Mouse (Mus musculus): ENCODE measurements at regions not wholly inside any gene's neighbourhood (a gene's known extent, or its start where the extent isn't known, plus 50 kb on each side); places are given as distances from the start of the nearest gene placed in this dataset.
A peak's percentile ranks its signal among the peaks of the same experiment; 100 is the strongest.

DNA sequence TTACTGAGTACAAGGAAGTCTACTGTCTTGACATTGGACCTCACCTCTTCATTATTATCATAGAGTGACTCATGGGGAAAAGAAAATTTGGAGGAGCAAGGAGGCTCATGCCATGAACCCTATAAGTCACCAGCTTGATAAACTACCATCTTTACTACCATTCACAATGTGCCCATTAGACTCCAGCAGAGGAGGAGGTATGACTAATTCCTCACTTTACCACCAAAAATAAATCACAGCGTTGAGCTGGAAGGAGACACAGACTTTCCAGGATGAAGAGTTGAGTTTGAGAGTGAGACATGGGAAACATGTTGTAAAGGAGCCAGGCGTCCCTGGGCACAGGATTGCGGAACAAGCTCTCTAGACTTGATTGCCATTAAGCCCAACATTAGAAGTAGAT is 195.0 kb upstream of the Mctp2 start:
- DNase-seq (ENCODE audit: low read depth, low spot score) = no peak

DNA sequence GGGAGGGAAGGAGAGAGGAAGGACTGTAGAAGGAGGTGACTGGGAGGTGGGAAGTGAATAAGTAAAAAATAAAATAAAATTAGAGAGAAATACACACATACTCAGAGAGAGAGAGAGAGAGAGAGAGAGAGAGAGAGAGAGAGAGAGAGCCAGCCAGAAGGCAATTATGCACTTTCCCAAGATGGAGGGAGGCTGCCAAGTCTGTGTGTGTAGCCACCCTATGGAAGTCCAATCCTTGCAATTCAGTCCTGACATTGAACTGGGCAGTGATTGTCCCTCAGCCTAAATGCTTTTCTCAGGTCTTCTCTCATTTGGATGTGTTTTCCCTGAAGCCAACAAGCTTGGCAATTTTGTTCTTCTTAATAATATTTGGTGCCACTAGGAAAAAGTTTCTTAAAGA is 197.3 kb upstream of the Mctp2 start:
- DNase-seq (ENCODE audit: low read depth, low spot score) = no peak

DNA sequence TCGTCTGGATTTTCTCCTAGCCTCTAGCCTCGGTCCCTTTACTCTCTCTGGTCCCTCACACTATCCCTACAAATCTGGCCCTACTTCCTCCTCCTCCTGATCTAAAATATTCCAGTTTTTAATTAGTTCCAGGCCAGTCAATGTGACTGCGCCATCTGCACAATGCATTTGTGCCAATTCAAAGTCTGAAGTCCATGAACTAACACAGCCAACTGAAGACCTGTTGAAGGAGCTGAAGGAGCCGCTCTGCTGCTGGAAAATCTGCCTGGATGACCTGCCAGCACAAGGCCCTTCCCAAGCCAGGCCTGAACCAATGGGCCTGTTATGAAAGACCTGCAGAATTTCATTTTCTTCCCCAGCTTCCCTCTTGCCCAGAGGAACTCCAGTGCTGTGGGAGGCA is 197.9 kb upstream of the Mctp2 start:
- no peak for DNase-seq (ENCODE audit: low read depth, low spot score)

DNA sequence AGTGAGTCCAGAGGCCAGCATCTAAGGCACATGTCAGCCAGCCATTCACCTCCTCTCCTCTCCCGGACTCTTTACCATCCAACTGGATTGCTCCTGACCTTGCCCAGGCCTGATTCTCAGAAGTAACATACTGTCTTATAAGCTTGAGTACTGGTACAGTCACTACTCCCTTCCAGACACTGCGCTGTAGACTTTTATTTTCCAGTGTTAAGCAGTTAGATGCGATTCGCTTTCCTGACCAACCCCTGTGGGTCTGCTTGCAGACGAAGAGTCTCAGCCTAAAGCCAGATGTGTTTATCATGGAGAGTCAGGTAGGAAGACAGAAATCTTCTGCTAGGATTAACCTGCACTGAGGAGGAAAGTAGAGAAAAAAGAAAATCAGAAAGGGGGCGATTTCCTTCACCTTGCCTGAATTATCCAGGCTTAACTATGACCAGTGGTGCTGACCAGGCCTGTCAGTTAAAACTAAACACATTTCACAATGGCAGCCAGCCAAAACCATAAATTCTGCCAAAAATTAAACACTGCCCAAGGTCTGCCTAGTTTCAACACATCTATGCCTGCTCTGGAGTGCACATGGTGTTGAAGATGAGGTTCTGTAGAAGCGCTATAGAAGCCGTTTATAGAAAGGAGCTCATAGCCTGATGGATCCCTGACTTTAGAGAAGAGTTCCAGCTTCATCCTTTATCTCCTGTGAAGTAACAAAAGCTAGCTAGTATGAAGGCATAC is 199.5 kb upstream of the Mctp2 start:
- DNase-seq (ENCODE audit: low read depth, low spot score) = no peak

DNA sequence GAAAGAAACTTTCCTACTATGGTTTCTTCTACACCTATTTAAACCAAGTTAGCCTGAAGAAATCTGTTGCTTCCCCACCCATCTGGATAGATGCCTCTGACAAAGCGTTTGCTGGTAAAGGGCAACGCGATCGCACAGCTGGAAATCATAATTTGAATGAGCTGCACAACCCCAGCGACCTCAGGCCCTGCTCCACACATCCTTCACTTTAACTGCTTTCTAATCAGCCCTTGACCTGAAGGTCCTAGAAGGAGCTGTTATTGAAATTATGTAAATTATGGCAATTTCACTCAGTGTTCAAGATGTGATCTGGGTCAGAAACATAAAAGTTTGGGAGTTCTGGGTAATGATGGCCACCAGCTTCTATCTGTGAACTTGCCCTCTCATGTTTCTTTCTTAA is 201.5 kb upstream of the Mctp2 start:
- no peak for DNase-seq (ENCODE audit: low read depth, low spot score)

DNA sequence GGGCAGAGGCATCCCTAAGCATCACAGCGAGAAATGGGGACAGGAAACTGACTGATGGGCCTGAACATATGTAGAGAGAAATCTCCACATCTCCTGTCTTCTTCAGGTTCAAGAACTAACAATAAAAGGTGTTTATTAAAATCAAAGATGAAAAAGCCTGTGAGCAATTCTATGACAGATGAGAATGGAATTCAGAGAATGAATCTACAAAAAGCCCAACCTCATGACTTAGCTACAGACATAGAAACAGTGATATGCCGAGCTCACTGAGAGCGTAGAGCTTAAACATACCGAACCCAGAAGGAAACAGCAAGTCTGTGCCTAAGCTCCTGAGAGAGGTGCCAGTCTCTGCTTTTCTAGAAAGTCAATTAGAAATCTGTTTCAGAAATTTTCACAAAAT is 203.7 kb upstream of the Mctp2 start:
- no peak for DNase-seq (ENCODE audit: low read depth, low spot score)

DNA sequence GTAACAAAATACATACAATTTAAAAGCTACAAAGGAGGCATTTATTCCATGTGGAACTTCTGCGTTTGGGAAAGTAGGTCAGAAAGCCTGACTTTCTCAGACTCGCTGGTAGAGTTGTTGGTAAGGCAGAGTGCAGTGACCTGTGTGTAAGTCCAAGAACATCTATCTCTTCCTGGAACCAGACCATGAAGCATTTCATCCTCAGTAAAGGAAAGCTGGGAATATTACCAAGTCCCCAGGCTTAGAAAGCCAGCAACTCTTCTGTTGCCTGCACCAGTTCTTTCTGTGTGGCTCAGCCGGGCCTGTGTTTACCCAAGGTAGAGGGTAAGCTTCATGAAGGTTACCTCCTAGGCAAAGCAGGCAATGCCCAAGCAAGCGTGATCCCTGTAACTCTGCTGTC is 207.0 kb upstream of the Mctp2 start:
- no peak for DNase-seq (ENCODE audit: low read depth, low spot score)

DNA sequence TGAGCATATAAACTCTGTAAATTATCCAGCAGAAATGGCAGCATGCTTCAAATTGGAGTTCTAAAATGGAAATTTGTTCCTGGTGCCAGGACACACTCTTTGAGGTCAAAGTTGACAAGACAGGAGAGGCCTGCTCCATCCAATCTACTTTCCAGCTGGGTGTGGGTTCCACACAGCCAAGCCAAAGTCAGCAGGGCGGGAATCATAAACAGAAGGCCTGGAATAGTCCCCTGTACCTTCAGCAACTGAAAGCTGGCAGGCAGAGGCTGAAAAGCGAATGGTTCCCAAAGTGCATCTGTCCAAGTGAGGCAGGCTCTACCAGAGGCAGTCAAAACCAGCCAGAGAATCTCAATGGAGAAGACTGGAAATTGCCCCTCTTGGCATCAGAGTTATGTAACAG is 208.4 kb upstream of the Mctp2 start:
- no peak for DNase-seq (ENCODE audit: low read depth, low spot score)

DNA sequence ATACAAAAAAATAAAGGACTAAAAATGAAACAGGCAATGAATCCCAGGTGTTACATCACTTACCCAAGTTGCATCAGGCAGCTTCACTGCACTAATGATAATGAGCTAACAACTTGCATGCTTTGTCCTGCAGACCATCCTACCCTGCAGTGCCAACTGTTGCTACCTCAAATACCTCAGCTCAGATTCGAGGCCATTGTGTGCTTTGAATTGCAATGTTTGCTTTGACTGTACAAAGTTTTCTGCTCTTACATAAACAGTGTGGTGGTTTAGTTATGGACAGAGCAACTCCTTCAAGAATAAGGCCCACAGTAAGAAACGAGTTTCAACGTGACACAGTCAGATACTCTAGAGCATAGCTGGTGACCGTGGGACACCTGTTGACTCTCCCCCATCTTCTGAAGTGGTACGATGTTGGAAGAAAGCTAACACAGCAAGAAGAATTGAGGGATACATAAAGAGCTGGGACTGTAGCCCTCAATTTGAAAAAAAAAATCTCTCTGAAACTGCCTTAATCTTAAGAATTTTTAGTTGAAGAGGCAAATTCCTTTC is 212.1 kb upstream of the Mctp2 start:
- no peak for DNase-seq (ENCODE audit: low read depth, low spot score)

DNA sequence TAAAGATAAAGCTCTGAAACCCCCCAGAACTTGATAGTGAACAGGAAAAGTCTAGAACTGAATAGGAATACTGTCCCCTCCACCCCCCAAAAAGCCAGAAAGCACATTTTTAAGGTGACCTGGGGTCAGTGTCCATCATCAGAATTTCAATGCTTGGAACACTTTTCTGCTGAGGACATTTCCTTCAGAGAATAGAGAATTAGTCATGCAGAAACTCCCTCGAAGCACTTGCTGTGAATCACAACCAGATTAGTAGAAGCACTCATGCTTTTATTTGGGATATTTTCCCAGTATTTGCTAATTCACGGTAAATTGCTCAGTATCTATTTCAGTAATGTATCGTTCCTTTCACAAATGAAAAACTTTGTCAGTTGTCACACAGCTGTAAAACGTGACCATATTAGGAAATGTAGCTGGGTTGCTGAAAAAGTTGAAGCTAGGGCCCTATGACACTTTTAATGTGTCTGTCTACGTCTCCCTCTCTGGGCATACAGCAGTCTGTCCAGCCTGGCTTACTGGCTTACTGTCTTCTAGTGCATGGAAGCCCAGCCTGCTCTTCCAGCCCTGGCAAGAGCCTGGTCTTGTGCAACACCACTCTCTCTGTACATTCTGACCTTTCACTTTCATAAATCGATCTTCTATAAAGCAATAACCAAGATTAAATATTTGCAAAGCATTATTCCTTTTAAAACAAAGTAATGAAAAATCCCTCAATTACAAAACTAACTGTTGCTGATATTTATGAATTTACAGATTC is 213.1 kb upstream of the Mctp2 start:
- no peak for DNase-seq (ENCODE audit: low read depth, low spot score)

DNA sequence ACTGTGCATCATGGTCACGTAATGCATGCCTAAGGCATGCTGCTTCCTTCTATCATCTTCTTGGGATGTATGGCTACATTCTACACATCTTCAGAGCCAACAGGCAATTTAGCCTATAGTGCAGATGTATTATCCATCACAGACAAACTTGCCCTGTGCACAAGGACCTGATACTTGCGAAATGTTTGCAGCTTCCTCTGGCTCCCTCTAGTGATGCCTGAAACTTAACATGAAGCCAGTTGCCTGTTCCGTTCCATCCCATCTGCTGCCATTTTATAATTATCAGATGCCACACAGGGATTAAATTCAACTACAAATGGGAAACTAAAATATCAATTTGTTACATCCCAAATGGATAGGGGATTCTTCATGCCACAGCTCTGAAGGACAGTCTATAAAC is 222.5 kb upstream of the Mctp2 start:
- DNase-seq (ENCODE audit: low read depth, low spot score) = no peak

DNA sequence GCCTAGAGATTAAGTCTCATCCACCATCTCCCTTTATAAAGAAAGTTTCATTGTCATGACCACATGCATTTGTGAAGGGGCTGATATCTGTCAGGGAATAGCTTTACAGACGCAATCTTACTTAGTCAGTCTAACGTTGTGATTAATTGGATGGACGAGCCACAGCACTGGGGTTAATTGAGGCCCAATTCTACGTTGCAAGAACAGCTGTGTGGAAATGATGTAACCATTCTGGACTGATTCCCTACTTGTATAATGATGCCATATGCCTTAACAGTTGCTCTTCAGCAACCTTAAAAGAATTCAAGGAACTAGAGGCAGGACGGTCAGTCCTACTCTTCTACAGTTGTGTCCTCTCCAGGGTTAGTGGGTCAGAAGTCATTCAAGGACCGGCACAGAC is 231.9 kb upstream of the Mctp2 start:
- no peak for DNase-seq (ENCODE audit: low read depth, low spot score)

DNA sequence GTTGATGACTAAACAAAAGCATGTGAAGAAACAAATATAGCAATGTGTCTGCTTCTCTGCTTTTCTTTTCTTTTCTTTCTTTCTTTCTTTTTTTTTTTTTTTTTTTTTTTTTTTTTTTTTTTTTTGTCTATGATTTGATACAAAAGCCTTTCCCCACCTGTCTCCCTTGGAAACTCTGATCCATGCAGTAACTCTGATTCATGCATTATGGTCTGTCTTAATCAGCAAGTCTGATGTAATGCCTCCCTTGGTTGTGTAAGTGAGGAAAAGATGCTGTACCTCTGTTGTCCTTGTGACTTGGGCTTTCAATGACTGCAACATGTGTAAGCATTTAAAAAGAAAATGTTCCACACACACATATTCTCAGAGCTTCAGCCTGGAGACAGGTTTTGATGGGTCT is 233.5 kb upstream of the Mctp2 start:
- no peak for DNase-seq (ENCODE audit: low read depth, low spot score)

DNA sequence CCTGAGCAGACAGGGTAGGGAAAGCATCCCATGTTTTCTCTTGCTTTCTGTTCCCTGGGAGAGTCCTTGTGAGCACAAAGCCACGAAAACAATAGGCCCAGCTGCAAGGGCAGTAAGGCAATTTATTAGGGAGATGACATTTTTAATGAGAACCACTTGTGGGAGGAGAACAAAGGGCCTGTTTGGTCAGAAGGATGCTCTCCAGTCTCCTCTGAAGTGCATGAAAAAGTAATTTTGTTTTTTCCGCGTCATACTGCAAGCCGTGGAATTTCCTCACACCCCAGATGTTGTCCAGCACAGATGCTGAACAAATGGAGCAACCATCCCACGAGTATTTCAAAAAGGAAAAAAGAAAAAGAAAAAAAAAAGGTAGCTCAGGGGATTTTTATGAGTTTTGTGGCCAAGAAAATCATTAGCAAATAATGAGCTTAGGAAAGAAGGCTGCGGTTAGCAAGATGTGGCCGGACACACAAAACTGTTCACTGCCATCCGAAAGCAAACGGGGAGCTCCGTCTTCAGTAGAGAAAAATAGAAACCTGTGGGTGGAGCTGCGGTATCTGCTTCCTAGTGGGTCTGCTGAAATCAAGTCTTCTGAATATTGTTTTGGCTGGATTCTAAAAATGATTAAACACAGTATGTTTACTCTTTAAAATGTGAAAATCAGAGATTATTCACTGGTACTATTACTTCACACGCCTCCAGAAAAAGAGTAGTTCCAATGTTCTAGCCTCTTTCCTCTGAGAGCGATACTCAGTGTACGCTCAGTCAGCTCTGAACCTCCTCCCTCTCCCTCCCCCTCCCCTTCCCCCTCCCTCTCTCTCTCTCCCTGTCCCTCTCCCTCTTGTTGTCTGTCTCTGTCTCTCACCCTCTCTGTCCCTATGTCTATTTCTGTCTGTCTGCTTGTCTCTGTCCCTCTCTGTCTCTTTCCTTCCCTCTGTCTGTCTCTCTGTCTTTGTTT is 235.4 kb upstream of the Mctp2 start:
- peak; percentile 57 for DNase-seq (ENCODE audit: low read depth, low spot score)

DNA sequence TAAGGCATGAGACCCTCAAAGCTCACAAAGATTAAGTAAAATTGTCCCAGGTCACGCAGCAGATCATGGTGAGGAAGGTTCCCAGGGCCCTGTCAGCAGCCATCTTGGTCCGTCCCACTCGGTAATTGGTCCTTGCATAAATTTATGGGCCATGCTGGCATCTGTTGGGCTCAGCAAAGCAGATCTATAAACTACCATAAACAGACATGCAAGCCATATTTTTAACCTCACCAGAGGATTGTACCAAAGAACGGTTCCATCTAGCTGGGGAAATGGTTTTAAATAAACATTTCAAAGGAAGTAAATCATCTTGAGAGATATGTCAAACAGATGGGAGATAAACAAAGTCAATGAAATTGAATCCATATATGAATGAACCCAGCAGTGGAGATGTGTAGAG is 237.1 kb upstream of the Mctp2 start:
- no peak for DNase-seq (ENCODE audit: low read depth, low spot score)

DNA sequence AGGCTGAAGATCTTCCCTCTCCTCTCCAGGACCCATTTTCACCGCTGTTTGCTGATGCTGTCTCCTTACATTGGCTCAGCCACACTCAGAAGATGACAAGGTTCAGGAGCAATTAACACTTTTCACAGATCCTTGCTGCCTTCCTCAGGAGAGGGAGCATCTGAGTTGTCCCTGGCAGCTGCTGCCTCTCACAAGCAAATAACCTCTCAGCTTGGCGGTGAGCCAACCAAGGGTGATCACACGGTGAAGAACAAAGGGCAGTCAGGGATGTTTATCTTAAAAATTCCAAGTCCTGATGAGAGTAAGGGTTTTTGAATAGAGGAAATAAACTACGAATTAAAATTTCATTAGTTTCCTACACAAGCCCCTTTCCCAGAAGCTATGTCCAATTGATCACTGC is 237.5 kb upstream of the Mctp2 start:
- no peak for DNase-seq (ENCODE audit: low read depth, low spot score)

DNA sequence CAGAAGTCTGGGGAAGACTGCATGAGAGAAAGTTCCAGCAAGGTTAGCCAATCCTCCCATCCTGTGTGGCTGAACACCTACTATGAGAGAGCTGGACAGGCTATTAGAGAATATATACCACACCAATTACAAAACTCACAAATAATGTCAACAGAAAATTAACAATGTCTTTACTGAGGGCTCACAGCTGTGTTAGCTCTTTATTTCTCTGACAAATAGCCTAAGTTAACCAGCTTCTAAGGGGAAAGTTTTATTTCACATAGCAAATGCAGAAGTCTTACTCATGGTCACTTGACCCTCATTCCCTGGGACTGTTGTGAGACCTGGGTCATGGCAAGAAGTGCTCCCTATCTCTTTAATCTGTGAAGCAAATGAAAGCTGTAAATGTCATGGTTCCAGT is 261.0 kb upstream of the Mctp2 start:
- no peak for DNase-seq (ENCODE audit: low read depth, low spot score)

DNA sequence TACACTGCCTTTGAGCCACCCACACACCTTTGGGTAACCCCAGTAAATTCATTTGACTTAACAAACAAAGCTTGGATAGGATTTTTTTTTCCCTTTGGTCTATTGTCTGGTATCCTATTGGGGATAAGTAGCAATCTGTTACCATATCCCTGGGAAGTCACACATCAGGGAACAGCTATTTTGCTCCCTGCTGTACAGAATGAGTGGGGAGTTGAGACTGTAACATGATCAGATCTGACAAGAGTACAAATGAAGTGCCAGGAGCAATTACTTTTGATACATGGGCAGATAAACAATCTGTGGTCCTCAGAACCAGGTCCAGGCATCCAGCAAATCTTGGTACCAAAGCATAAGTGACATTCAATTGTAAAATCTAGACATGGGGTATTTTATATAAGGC is 262.8 kb upstream of the Mctp2 start:
- no peak for DNase-seq (ENCODE audit: low read depth, low spot score)

DNA sequence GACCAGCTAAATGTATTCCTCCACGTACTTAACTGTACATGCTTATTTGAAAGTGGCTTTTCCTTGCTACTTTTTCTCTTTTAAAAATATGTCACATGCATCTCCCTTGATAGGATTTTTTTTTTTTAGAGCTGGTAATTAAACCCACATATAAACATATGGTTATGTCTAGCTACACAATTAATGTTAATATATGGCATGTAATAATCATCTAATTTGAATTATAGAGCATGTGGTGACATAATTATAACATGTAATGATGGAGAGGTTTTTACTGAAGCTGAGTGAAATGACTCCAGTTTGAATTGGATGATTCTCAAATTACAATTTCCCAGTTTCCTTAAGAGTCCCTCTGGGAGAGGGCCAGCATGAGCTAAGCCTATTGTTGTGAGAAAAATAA is 267.9 kb upstream of the Mctp2 start:
- DNase-seq (ENCODE audit: low read depth, low spot score) = no peak

DNA sequence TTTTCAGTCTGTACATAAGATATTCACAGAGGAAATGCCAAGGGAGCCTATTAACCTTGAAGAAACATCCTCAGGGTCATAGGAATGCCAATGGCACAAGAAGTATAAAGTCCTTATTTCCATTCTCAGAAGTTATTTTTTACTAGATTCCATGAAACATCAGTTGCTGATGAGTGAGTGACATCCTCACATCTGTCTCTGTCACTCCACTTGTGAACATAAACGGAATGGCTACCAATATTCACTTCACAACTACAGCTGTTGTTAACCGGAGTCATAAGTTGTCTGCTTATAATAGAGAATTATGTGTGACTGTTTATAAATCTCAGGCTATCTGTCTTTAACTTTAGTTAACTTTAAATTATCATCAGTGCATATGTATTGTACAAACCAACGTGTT is 278.0 kb upstream of the Mctp2 start:
- no peak for DNase-seq (ENCODE audit: low read depth, low spot score)

DNA sequence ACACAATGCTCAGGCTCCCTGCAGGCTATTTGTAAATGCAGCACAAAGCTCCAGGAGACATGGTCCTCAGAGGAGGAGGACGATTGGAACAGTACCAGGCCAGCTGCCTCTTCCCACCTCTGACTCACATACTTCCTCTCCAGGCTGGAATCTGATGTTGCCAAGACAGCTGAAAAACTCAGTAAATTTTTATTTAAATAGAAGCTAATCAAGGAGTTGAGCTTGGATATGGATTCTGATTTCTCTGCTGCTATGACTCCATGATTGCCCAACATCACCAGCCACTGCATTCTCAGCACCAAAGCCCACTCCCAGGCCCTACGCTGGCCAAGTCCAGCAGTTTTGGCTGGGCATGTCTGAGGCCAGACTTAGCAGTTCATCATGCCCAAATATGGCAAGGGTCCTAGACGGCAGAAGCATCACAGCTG is 282.8 kb upstream of the Mctp2 start:
- no peak for DNase-seq (ENCODE audit: low read depth, low spot score)
